In genomic region chr11:69326408-69327156, GRCm38 (mm10) we compare ENCODE assay signal across 1 mouse cellular context.
TF ChIP-seq lines count a peak whose summit lies in the region.

No protein-coding gene starts in this region.

TF ChIP-seq in CH12.LX, 34 proteins besides CTCF, POLR2A, EP300 and RAD21 (continued from another document):
- TF ChIP-seq PAX5 (IDR thresholded peaks at IDR 0.05; ENCODE audit: low read length) (no peak), MAFK (IDR thresholded peaks at IDR 0.05; ENCODE audit: insufficient replicate concordance, low read length) (no peak), MXI1 (IDR thresholded peaks at IDR 0.05; ENCODE audit: low read depth, low read length) (0 out of 2 replicates have a peak, but pooled peaks have one; percentile 71), ETS1 (conservative IDR thresholded peaks at IDR 0.05; ENCODE audit: low read depth, low read length) (no peak), IRF4 (IDR thresholded peaks at IDR 0.05; ENCODE audit: low read depth, low read length) (no peak), POLR2AphosphoS2 (IDR thresholded peaks at IDR 0.05; ENCODE audit: low read depth, low read length) (no peak), ELF1 (IDR thresholded peaks at IDR 0.05; ENCODE audit: low read depth, low read length) (no peak), CHD2 (IDR thresholded peaks at IDR 0.05; ENCODE audit: low read length) (no peak), MYC (IDR thresholded peaks at IDR 0.05; ENCODE audit: low read depth, low read length) (0 out of 2 replicates have a peak, but pooled peaks have one; percentile 6), MAX (IDR thresholded peaks at IDR 0.05; ENCODE audit: low read length) (no peak; the same call in 1 of the 2 replicates), JUN (IDR thresholded peaks at IDR 0.05; ENCODE audit: insufficient read depth, low read depth, low read length) (no peak), SIN3A (IDR thresholded peaks at IDR 0.05; ENCODE audit: low read length) (0 out of 2 replicates have a peak, but pooled peaks have one; percentile 28), TBP (conservative IDR thresholded peaks at IDR 0.05; ENCODE audit: low read depth, low read length) (no peak), ZC3H11A (IDR thresholded peaks at IDR 0.05; ENCODE audit: low read depth, low read length) (no peak), GABPA (IDR thresholded peaks at IDR 0.05; ENCODE audit: insufficient replicate concordance, low read depth, low read length) (no peak), ZNF384 (IDR thresholded peaks at IDR 0.05; ENCODE audit: low read depth, low read length) (no peak), NELFE (IDR thresholded peaks at IDR 0.05; ENCODE audit: low read depth, low read length) (no peak), MAZ (IDR thresholded peaks at IDR 0.05; ENCODE audit: low read depth, low read length) (peak; percentile 63; the same call in 1 of the 2 replicates), UBTF (IDR thresholded peaks at IDR 0.05; ENCODE audit: low read depth, low read length) (no peak), USF2 (conservative IDR thresholded peaks at IDR 0.05; ENCODE audit: low read depth, low read length) (no peak), BHLHE40 (IDR thresholded peaks at IDR 0.05; ENCODE audit: low read depth, low read length) (peak; percentile 14; the same call in 1 of the 2 replicates)
TF ChIP-seq in CH12.LX: peak in this region for 5.
